Mouse (Mus musculus): ENCODE measurements around the gene Rnf39.
A peak's percentile ranks its signal among the peaks of the same experiment; 100 is the strongest.

DNA sequence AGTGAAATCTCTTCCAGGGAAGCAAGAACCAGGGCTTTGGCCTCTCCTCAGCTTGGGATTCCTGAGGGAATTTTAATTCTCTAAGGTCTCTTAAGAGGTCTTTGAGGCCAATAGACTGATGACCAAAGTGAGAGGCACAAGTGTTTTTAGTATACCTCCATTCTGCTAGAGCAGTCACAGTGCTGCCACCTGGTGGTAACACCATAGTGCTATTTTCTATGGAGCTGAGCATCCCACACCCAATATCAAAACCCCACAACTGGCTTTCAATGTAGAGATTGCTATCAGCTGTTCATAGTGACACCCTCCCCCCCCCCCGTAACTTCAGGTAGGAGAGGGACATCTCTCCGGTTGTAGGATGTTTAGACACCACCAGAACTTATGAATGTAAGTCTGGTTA is 28.6 kb upstream of the Rnf39 start:
- TF ChIP-seq POLR2A (IDR thresholded peaks at IDR 0.05; ENCODE audit: low read depth, low read length) (no peak), CTCF (conservative IDR thresholded peaks at IDR 0.05; ENCODE audit: insufficient read depth, insufficient read length, low read depth, low read length) (peak; percentile 62)

All from kidney, adult 2 months (tissue).